Mouse (Mus musculus): ENCODE results near the gene Tanc2.

GRCm38 (mm10) chr11:105546393-105546792 lies 43.4 kb upstream of the Tanc2 start:
- no peak for TF ChIP-seq CTCF (IDR thresholded peaks at IDR 0.05; ENCODE audit: low read depth)
- TF ChIP-seq EP300 (optimal IDR thresholded peaks at IDR 0.05) = no peak

All from stomach, postnatal 0 days (tissue).